Mouse (Mus musculus) limb, embryonic 11.5 days (tissue): ENCODE results near the gene Utp6. TPM values are rescaled to one million over a fixed set of nuclear protein-coding genes. Genes with fewer than 3 reads are reported as not detected.

Experiments used
- polyA plus RNA-seq: library from polyadenylated mRNA; unstranded; fragments of >200 nt; fragmentation: Nextera tagmentation; extraction: Ambion mirVana; gene quantifications from 2 replicates; pipeline ENCODE4 v1.2.1, GENCODE M21; 2014

Utp6 gene
- polyA plus RNA-seq, 1 experiment from 2014 or later, result 97.4 TPM

Other genes with a start within 250 kb of the Utp6 start
- gene Suz12, start 30.7 kb upstream of the Utp6 start, polyA plus RNA-seq, result 25.7 and 27.7 TPM in 2 replicates
- gene Crlf3, start 118.6 kb upstream of the Utp6 start, polyA plus RNA-seq, result 52.8 and 62.3 TPM in 2 replicates
- 23.4 and 25.6 TPM in 2 replicates for gene Atad5, start 127.0 kb upstream of the Utp6 start, polyA plus RNA-seq
- 30.6 and 33.8 TPM in 2 replicates for gene Tefm, start 179.8 kb upstream of the Utp6 start, polyA plus RNA-seq
- 0.67 and 0.68 TPM in 2 replicates for gene Adap2, start 191.7 kb upstream of the Utp6 start, polyA plus RNA-seq
- 2.8 and 3.8 TPM in 2 replicates for gene Rnf135, start 221.5 kb upstream of the Utp6 start, polyA plus RNA-seq
- 55.7 and 59.1 TPM in 2 replicates for gene Rhot1, start 246.6 kb upstream of the Utp6 start, polyA plus RNA-seq